Mouse (Mus musculus) splenic B cell, adult 2 months (primary cell): ENCODE results near the gene Irak2.
"Not testable (repeated sequence)": the region's sequence is repeated elsewhere in the genome, so short reads cannot be mapped to it uniquely, and the experiment has no call there.

Experiments
- DNase-seq: peaks from one replicate; pipeline ENCODE4 v3.0.0-alpha.2; 2011; ENCODE audit warnings: low read depth, low spot score
- H3K27me3 ChIP-seq: 2 replicates; pipeline ENCODE4 v1.6.1; 2012; ENCODE audit warnings: mild to moderate bottlenecking, low read length, moderate library complexity, mixed read lengths; ENCODE audit not compliant: control insufficient read depth, poor library complexity, insufficient read depth, severe bottlenecking
- H3K36me3 ChIP-seq: 2 replicates; pipeline ENCODE4 v1.6.1; 2012; ENCODE audit warnings: mild to moderate bottlenecking, low read length, moderate library complexity, mixed read lengths; ENCODE audit not compliant: control insufficient read depth, poor library complexity, insufficient read depth, severe bottlenecking

The Irak2 gene

GRCm38 (mm10) chr6:113668287-113669154 is 30.3 kb downstream of the Irak2 start:
- DNase-seq, result peak; percentile 82

GRCm38 (mm10) chr6:113669821-113670220 is 31.6 kb downstream of the Irak2 start:
- no peaks in the 10 kb centered on the region for H3K27me3 ChIP-seq
- peaks cover 22% of the 10 kb centered on the region for H3K36me3 ChIP-seq
- peak; percentile 87 for DNase-seq

More at GRCm38 (mm10) chr6:113668287-113669154, 30.3 kb downstream of the Irak2 start:
- H3K36me3 ChIP-seq, result peaks cover 18% of the 10 kb centered on the region
- H3K27me3 ChIP-seq, result no peaks in the 10 kb centered on the region

DNA sequence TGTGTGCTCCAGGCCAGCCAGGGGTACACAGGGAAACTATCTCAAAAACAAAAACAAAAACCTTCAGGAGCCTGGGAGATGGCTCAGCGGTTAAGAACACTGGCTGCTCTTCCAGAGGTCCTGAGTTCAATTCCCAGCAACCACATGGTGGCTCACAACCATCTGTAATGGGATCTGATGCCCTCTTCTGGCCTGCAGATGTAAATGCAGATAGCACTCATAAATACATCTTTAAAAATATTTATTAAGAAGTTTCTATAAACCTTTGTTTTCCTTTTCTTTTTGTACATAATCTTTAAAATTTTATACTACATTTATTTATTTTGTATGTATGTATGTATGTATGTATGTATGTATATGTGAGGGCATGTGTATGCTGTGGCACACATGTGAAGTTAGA is 33.8 kb downstream of the Irak2 start:
- DNase-seq, H3K27me3 ChIP-seq: not testable (repeated sequence)
- peaks cover 19% of the 10 kb centered on the region for H3K36me3 ChIP-seq

GRCm38 (mm10) chr6:113672989-113673388 is 34.7 kb downstream of the Irak2 start:
- Histone ChIP-seq H3K36me3 (peaks cover 19% of the 10 kb centered on the region), H3K27me3 (no peaks in the 10 kb centered on the region)
- DNase-seq, result no peak

- no peaks in the 10 kb centered on the region for H3K27me3 ChIP-seq
- no peak for DNase-seq
Observed at GRCm38 (mm10) chr6:113675234-113675633, 37.0 kb downstream of the Irak2 start.

DNA sequence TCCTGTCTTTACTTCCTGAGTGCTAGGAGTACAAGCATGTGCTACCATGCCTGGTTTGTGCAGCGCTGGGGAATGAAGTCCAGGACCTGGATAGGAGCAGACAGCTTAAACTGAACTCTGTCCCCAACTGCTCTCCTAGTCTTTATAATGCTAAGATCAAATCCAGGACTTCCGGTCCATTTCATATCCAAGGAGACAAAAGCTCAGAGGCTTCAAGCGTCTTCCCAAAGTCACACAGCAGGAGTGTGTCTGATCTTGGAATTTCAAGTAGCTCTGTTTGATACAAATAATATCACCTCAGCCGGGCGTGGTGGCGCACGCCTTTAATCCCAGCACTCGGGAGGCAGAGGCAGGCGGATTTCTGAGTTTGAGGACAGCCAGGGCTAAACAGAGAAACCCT is 37.7 kb downstream of the Irak2 start:
- Histone ChIP-seq H3K36me3 (peaks cover 20% of the 10 kb centered on the region), H3K27me3 (no peaks in the 10 kb centered on the region)
- no peak for DNase-seq

More at GRCm38 (mm10) chr6:113675234-113675633, 37.0 kb downstream of the Irak2 start:
- peaks cover 22% of the 10 kb centered on the region for H3K36me3 ChIP-seq

GRCm38 (mm10) chr6:113677070-113677734 is 38.9 kb downstream of the Irak2 start:
- DNase-seq, result peak; percentile 72
- peaks cover 15% of the 10 kb centered on the region for H3K36me3 ChIP-seq
- H3K27me3 ChIP-seq, result no peaks in the 10 kb centered on the region

DNA sequence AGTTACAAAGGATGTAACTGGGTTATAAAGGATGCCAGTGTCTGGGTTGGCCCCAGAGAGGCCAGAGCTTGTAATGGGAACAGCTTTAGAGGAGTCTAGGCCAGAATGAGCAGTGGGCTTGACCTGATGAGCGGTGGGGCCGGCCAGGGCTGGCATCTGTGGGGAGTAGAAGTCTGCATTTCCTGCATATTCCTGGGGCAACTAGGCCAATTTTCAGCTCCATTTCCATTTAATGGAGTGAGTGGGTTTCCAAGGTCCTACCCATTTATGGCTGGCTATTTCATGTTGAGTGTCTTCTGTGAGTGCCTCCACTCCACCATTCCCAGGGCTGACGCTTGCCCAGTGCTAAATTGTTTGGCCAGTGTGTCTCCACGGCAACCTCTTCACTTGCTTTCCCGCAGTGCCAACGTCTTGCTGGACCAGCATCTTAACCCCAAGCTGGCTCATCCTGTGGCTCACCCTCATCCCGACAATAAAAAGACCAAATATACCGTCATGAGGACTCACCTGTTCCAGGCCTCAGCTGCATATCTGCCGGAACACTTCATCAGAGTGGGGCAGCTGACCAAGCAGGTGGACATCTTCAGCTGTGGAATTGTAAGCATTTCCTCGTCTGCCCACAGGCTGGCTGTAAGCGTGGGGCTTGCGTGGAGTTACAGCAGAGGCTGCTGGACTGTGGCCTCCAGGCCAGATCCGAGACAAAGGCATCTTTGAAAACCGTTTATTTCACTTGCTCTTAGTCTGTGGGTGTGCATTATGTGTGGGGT is 40.2 kb downstream of the Irak2 start:
- Histone ChIP-seq H3K27me3 (no peaks in the 10 kb centered on the region), H3K36me3 (peaks cover 7% of the 10 kb centered on the region)
- no peak for DNase-seq

GRCm38 (mm10) chr6:113679993-113680566 is 41.8 kb downstream of the Irak2 start:
- DNase-seq, result no peak
- Histone ChIP-seq H3K27me3 (no peaks in the 10 kb centered on the region), H3K36me3 (peaks cover 8% of the 10 kb centered on the region)

- peaks cover 15% of the 10 kb centered on the region; the same call in 1 of the 2 replicates for H3K36me3 ChIP-seq
- peak; percentile 90 for DNase-seq
- no peaks in the 10 kb centered on the region for H3K27me3 ChIP-seq
Observed at GRCm38 (mm10) chr6:113681271-113681670, 43.0 kb downstream of the Irak2 start.

DNA sequence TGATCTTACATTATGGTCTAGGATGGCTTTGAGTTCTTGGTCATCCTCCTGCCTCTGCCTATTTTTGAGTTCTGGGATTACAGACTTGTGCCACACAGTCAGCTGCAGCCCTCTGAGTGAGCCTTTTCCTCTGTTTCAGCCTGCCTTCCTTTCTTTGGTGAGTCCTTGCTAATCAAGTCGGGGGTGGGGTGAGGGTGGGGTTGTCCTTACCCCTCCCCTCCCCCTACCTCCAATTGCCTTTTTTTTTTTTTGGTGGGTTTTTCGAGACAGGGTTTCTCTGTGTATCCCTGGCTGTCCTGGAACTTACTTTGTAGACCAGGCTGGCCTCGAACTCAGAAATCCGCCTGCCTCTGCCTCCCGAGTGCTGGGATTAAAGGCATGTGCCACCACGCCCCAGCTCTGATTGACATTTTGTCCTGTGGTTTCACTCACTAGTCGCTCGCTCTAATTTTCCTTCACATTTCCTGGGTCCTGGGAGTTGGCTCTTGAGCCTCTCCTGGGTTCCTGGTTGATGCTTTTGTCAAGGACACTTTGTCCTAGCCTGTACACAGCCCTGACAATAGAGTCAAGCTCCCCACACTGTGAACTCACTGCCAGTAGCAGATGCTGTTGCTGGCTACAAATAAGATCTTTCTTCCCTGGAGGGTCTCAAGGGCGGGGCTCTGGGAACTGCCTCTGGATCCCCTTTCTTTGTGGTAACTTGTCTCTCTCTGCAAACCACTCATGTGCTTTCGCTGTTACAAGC is 45.0 kb downstream of the Irak2 start:
- no peak for DNase-seq
- no peaks in the 10 kb centered on the region for H3K27me3 ChIP-seq
- peaks cover 21% of the 10 kb centered on the region for H3K36me3 ChIP-seq

DNA sequence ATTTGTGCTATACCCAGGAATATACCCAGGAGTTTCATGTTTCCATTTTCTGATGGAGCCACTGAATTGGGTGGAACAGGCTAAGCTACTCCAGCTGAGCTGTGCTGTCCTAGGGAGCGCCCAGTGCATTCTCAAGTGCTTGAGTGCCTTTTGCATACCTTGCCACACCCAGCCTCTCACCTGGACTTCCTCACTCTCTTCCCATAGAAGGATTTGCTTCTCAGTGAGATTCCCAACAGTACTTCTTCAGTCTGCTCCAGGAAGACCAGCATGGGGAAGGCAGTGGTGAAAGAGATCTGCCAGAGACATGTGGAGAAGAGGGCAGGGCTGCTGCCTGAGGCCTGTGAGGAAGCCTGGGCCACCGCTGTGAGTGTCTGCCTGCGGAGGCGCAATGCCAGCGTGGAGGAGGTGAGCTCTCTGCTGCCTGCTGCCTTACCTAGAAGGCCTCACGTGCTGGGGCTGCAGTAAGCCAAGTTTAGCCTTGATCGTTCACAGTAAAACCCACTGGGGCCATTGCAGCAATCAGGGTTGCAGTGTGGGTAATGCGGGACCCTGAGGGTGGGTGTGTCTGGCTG is 48.4 kb downstream of the Irak2 start:
- Histone ChIP-seq H3K27me3 (no peaks in the 10 kb centered on the region), H3K36me3 (peaks cover 18% of the 10 kb centered on the region)
- DNase-seq, result no peak

DNA sequence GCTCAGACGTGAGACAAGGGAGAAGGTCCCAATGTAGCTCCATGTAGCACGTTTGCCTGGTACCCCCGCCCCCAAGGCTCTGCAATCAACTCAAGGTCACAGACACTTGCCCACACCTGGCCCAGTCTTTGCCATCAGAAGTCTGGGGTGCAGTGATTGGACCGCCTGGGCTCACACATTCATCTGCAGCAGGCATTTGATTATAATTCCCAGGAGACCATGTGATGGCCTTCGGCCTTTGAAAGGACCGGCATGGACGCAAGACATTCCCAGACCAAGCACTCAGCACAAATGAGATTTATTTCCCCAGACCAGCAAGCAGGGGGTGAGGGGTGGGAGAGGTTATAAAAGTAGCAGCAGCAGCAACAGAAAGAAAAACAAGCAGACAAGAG is 51.7 kb downstream of the Irak2 start:
- H3K36me3 ChIP-seq, result peaks cover 17% of the 10 kb centered on the region
- no peaks in the 10 kb centered on the region for H3K27me3 ChIP-seq
- DNase-seq, result no peak
